Mouse (Mus musculus) heart, embryonic 13.5 days (tissue): ENCODE data around the gene Ears2. TPM values are rescaled to one million over a fixed set of nuclear protein-coding genes. Genes with fewer than 3 reads are reported as not detected.

Source experiments
- ATAC-seq: fragments of 200-750 bp; cut with Nextera tagmentation; 2 replicates; pipeline ENCODE4 v1.8.0; 2017; ENCODE audit warnings: moderate TSS enrichment; ENCODE audit not compliant: insufficient number of reproducible peaks, low FRiP score, low TSS enrichment; ENCODE audit errors: extremely low read depth
- H3K27ac ChIP-seq: fragments of 300-500 bp; sonication (generic); replicated peaks from 2 replicates; pipeline ENCODE4 v1.5.1; 2015; ENCODE audit warnings: moderate library complexity, mild to moderate bottlenecking, inconsistent platforms
- H3K27me3 ChIP-seq: fragments of 300-500 bp; sonication (generic); replicated peaks from 2 replicates; pipeline ENCODE4 v1.6.1; 2015; ENCODE audit warnings: mild to moderate bottlenecking, inconsistent platforms
- H3K36me3 ChIP-seq: fragments of 300-500 bp; sonication (generic); 2 replicates; pipeline ENCODE4 v1.6.1; 2015; ENCODE audit warnings: mild to moderate bottlenecking, inconsistent platforms
- H3K4me1 ChIP-seq: fragments of 300-500 bp; sonication (generic); 2 replicates; pipeline ENCODE4 v1.6.1; 2015; ENCODE audit warnings: inconsistent platforms
- H3K4me2 ChIP-seq: fragments of 300-500 bp; sonication (generic); 2 replicates; pipeline ENCODE4 v1.6.1; 2015; ENCODE audit warnings: inconsistent platforms, mild to moderate bottlenecking, moderate library complexity
- H3K4me3 ChIP-seq: fragments of 300-500 bp; sonication (generic); 2 replicates; pipeline ENCODE4 v1.5.1; 2015; ENCODE audit warnings: moderate library complexity, mild to moderate bottlenecking, inconsistent platforms
- H3K9ac ChIP-seq: fragments of 300-500 bp; sonication (generic); 2 replicates; pipeline ENCODE4 v1.6.1; 2015; ENCODE audit warnings: inconsistent platforms, mild to moderate bottlenecking, moderate library complexity
- H3K9me3 ChIP-seq: fragments of 300-500 bp; sonication (generic); 2 replicates; pipeline ENCODE4 v1.6.1; 2016; ENCODE audit warnings: inconsistent platforms
- WGBS: fragments of 180-500 bp; shearing (Covaris S2); methylation state at CpG from one replicate; pipeline ENCODE4 v1.1.7; 2015; ENCODE audit warnings: mixed read lengths; 5-methylcytosine and 5-hydroxymethylcytosine counted together
- polyA plus RNA-seq: library from polyadenylated mRNA; unstranded; fragments of >200 nt; fragmentation: Nextera tagmentation; extraction: Ambion mirVana; gene quantifications from 2 replicates; pipeline ENCODE4 v1.2.1, GENCODE M21; 2015

Ears2 gene
- polyA plus RNA-seq, 1 experiment from 2014 or later, result 27.4 TPM

GRCm38 (mm10) chr7:122034348-122034747 lies 32.7 kb downstream of the Ears2 start:
- Histone ChIP-seq H3K27me3 (no peaks in the 10 kb centered on the region), H3K9me3 (no peaks in the 10 kb centered on the region), H3K4me3 (no peak overlapping the region), H3K4me2 (no peak overlapping the region), H3K9ac (no peak overlapping the region), H3K36me3 (peaks cover 23% of the 10 kb centered on the region), H3K27ac (no peak overlapping the region), H3K4me1 (no peaks in the 10 kb centered on the region)
- WGBS, result 30% methylated on average over 2 of the region's 2 CpGs
- ATAC-seq, result no peak

- Histone ChIP-seq H3K27me3 (no peaks in the 10 kb centered on the region), H3K4me1 (no peaks in the 10 kb centered on the region), H3K9ac (no peak overlapping the region; the same call in 1 of the 2 replicates), H3K4me3 (no peak overlapping the region), H3K9me3 (no peaks in the 10 kb centered on the region), H3K27ac (no peak overlapping the region), H3K36me3 (peaks cover 13% of the 10 kb centered on the region), H3K4me2 (no peak overlapping the region)
- 54% methylated on average over 3 of the region's 3 CpGs for WGBS
- no peak for ATAC-seq
Measured at GRCm38 (mm10) chr7:122033371-122033770, 33.7 kb downstream of the Ears2 start.

GRCm38 (mm10) chr7:122022131-122022530 lies 44.9 kb downstream of the Ears2 start:
- peaks cover 6% of the 10 kb centered on the region for H3K36me3 ChIP-seq
- no peaks in the 10 kb centered on the region for H3K27me3 ChIP-seq
- peaks cover 32% of the 10 kb centered on the region for H3K4me1 ChIP-seq
- H3K4me3 ChIP-seq, result no peak overlapping the region
- no peaks in the 10 kb centered on the region for H3K9me3 ChIP-seq
- H3K4me2 ChIP-seq, result no peak overlapping the region
- no peak overlapping the region for H3K9ac ChIP-seq
- no peak overlapping the region for H3K27ac ChIP-seq
- ATAC-seq, result no peak
- WGBS, result 87% methylated on average over 2 of the region's 2 CpGs

- no peaks in the 10 kb centered on the region for H3K27me3 ChIP-seq
- WGBS, result under 1% methylated on average over 50 of the region's 50 CpGs
- no peaks in the 10 kb centered on the region for H3K9me3 ChIP-seq
- H3K27ac ChIP-seq, result peak within 1 kb of the TSS; percentile 92
- H3K4me3 ChIP-seq, result peak within 1 kb of the TSS; percentile 87
- H3K36me3 ChIP-seq, result peaks cover 6% of the 10 kb centered on the region
- ATAC-seq, result peak; percentile 89
- H3K4me2 ChIP-seq, result peak within 1 kb of the TSS; percentile 93
- H3K9ac ChIP-seq, result peak within 1 kb of the TSS; percentile 93
- H3K4me1 ChIP-seq, result peaks cover 40% of the 10 kb centered on the region
Measured at GRCm38 (mm10) chr7:122020667-122021354, 46.3 kb downstream of the Ears2 start, which contains the start of gene Gga2. Gene Gga2, minus strand, starts transcription at chr7:122021222.

- peak overlapping the region; percentile 93 for H3K4me2 ChIP-seq
- peak overlapping the region; percentile 93 for H3K9ac ChIP-seq
- WGBS, result 2% methylated on average over 6 of the region's 6 CpGs
- H3K9me3 ChIP-seq, result no peaks in the 10 kb centered on the region
- peak overlapping the region; percentile 87 for H3K4me3 ChIP-seq
- H3K27ac ChIP-seq, result peak overlapping the region; percentile 92
- no peaks in the 10 kb centered on the region for H3K27me3 ChIP-seq
- ATAC-seq, result no peak
- H3K4me1 ChIP-seq, result peaks cover 45% of the 10 kb centered on the region
- H3K36me3 ChIP-seq, result peaks cover 6% of the 10 kb centered on the region
Measured at GRCm38 (mm10) chr7:122020273-122020666, 46.8 kb downstream of the Ears2 start.

GRCm38 (mm10) chr7:122018978-122019377 lies 48.1 kb downstream of the Ears2 start:
- peak overlapping the region; percentile 93 for H3K4me2 ChIP-seq
- peak overlapping the region; percentile 93 for H3K9ac ChIP-seq
- ATAC-seq, result no peak
- H3K27me3 ChIP-seq, result no peaks in the 10 kb centered on the region
- H3K4me1 ChIP-seq, result peaks cover 56% of the 10 kb centered on the region
- H3K9me3 ChIP-seq, result no peaks in the 10 kb centered on the region
- H3K36me3 ChIP-seq, result peaks cover 6% of the 10 kb centered on the region
- WGBS, result 82% methylated on average over 7 of the region's 7 CpGs
- H3K4me3 ChIP-seq, result peak overlapping the region; percentile 87
- H3K27ac ChIP-seq, result no peak overlapping the region

DNA sequence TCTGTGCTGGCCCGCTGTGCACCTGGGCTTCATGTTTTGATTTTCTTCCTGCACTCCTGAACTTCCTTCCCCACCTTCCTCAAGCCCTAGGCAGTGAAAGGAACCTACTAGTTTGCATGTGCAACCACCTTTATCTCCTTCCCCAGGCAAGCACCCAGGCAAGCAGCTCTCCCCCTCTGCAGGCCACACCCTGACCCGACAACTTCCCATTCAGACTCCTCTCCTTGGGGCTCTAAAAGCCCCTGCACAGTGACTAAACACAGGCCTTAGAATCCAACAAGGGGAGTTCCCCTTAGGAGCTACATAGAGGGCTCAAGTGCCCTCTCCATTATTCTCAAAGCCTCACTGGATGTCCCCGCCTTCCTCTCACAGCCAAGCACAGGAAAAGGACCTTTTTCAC lies 48.8 kb downstream of the Ears2 start:
- WGBS, result 49% methylated on average over 3 of the region's 3 CpGs
- peaks cover 6% of the 10 kb centered on the region for H3K36me3 ChIP-seq
- H3K4me1 ChIP-seq, result peaks cover 58% of the 10 kb centered on the region
- H3K9ac ChIP-seq, result peak overlapping the region; percentile 45
- no peak for ATAC-seq
- H3K27ac ChIP-seq, result peak overlapping the region; percentile 48
- peak overlapping the region; percentile 87 for H3K4me3 ChIP-seq
- H3K27me3 ChIP-seq, result no peaks in the 10 kb centered on the region
- peak overlapping the region; percentile 93 for H3K4me2 ChIP-seq
- H3K9me3 ChIP-seq, result no peaks in the 10 kb centered on the region

DNA sequence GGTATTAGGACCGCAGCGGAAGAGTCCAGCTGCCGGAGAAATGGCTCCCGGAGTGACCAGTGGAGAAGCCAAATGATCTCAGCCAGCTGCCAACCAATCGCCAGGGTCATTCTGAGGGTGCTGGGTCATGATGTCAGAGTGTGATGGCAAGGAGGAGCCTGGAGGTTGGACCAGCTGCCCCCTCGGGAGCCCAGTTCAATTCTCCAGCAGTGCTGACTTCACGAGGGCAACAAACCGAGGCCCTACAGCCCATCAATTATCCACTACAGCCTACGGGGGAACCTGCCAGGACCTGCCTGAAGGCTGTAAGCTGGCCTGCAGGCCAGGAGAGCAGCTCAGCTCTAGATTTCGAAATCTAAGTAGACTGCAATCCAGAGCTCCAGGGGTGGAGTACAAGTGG lies 51.3 kb downstream of the Ears2 start:
- Histone ChIP-seq H3K4me2 (peak overlapping the region; percentile 45), H3K27ac (peak overlapping the region; percentile 80), H3K36me3 (peaks cover 25% of the 10 kb centered on the region), H3K4me1 (peaks cover 61% of the 10 kb centered on the region), H3K9ac (peak overlapping the region; percentile 61), H3K4me3 (peak overlapping the region; percentile 17), H3K9me3 (no peaks in the 10 kb centered on the region), H3K27me3 (no peaks in the 10 kb centered on the region)
- WGBS, result 46% methylated on average over 10 of the region's 10 CpGs
- no peak for ATAC-seq

- H3K36me3 ChIP-seq, result peaks cover 31% of the 10 kb centered on the region
- H3K4me2 ChIP-seq, result peak overlapping the region; percentile 45
- H3K9me3 ChIP-seq, result no peaks in the 10 kb centered on the region
- H3K4me3 ChIP-seq, result peak overlapping the region; percentile 17
- H3K27ac ChIP-seq, result peak overlapping the region; percentile 80
- peaks cover 59% of the 10 kb centered on the region for H3K4me1 ChIP-seq
- H3K9ac ChIP-seq, result peak overlapping the region; percentile 61
- no peak for ATAC-seq
- H3K27me3 ChIP-seq, result no peaks in the 10 kb centered on the region
- 14% methylated on average over 8 of the region's 8 CpGs for WGBS
Measured at GRCm38 (mm10) chr7:122015105-122015504, 52.0 kb downstream of the Ears2 start.

- ATAC-seq, result no peak
- Histone ChIP-seq H3K36me3 (peaks cover 51% of the 10 kb centered on the region), H3K9ac (no peak overlapping the region), H3K4me1 (peaks cover 38% of the 10 kb centered on the region), H3K4me2 (no peak overlapping the region), H3K27ac (no peak overlapping the region), H3K27me3 (no peaks in the 10 kb centered on the region), H3K9me3 (no peaks in the 10 kb centered on the region), H3K4me3 (no peak overlapping the region)
- 58% methylated on average over 10 of the region's 10 CpGs for WGBS
Measured at GRCm38 (mm10) chr7:122012949-122013348, 54.1 kb downstream of the Ears2 start.

DNA sequence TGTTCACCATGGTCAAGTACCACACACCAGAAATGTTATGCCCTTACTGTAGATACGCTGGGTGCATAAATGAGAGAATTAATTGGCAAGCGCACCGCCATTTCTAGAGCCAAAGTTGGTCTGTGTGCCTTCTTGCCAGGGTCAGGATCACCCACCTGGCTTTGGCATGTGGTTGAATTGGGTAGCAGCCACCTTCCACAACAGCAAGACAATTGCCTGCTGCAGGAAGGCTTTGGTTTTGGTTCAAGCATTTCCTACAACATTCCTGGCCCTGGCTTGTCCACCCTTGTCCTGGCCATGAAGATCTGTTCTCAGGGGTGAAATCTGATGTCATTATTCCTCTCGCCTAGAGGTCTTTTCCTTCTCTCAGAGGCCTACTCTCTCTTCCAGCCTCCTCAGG lies 54.7 kb downstream of the Ears2 start:
- ATAC-seq, result no peak
- peaks cover 53% of the 10 kb centered on the region for H3K36me3 ChIP-seq
- WGBS, result 89% methylated on average over 4 of the region's 4 CpGs
- no peaks in the 10 kb centered on the region for H3K9me3 ChIP-seq
- no peaks in the 10 kb centered on the region for H3K27me3 ChIP-seq
- H3K27ac ChIP-seq, result no peak overlapping the region
- peaks cover 33% of the 10 kb centered on the region for H3K4me1 ChIP-seq
- H3K4me2 ChIP-seq, result no peak overlapping the region
- H3K4me3 ChIP-seq, result no peak overlapping the region
- no peak overlapping the region for H3K9ac ChIP-seq

- WGBS, result 55% methylated on average over 8 of the region's 8 CpGs
- peaks cover 94% of the 10 kb centered on the region for H3K36me3 ChIP-seq
- no peak for ATAC-seq
Measured at GRCm38 (mm10) chr7:122000396-122000795, 66.7 kb downstream of the Ears2 start.

More at GRCm38 (mm10) chr7:122000396-122000795, 66.7 kb downstream of the Ears2 start:
- Histone ChIP-seq H3K4me2 (no peak overlapping the region), H3K27me3 (no peaks in the 10 kb centered on the region), H3K4me3 (no peak overlapping the region), H3K9ac (no peak overlapping the region), H3K4me1 (no peaks in the 10 kb centered on the region), H3K9me3 (peaks cover 7% of the 10 kb centered on the region; the same call in 1 of the 2 replicates), H3K27ac (no peak overlapping the region)
